Mouse (Mus musculus) midbrain, embryonic 13.5 days (tissue): ENCODE measurements around the gene Rybp. TPM values are rescaled to one million over a fixed set of nuclear protein-coding genes. Genes with fewer than 3 reads are reported as not detected.

Source experiments
- ATAC-seq: fragments of 200-750 bp; cut with Nextera tagmentation; 2 replicates; pipeline ENCODE4 v1.8.0; 2017; ENCODE audit warnings: mild to moderate bottlenecking, moderate TSS enrichment, moderate library complexity
- H3K27ac ChIP-seq: fragments of 300-500 bp; sonication (generic); 2 replicates; pipeline ENCODE4 v1.5.1; 2015; ENCODE audit warnings: inconsistent platforms, mild to moderate bottlenecking, moderate library complexity
- H3K27me3 ChIP-seq: fragments of 300-500 bp; sonication (generic); 2 replicates; pipeline ENCODE4 v1.6.1; 2015; ENCODE audit warnings: mild to moderate bottlenecking, inconsistent platforms
- H3K36me3 ChIP-seq: fragments of 300-500 bp; sonication (generic); 2 replicates; pipeline ENCODE4 v1.6.1; 2015; ENCODE audit warnings: mild to moderate bottlenecking, inconsistent platforms
- H3K4me1 ChIP-seq: fragments of 300-500 bp; sonication (generic); replicated peaks from 2 replicates; pipeline ENCODE4 v1.6.1; 2015; ENCODE audit warnings: inconsistent platforms
- H3K4me2 ChIP-seq: fragments of 300-500 bp; sonication (generic); replicated peaks from 2 replicates; pipeline ENCODE4 v1.6.1; 2015; ENCODE audit warnings: moderate library complexity, mild to moderate bottlenecking, inconsistent platforms
- H3K4me3 ChIP-seq: fragments of 300-500 bp; sonication (generic); replicated peaks from 2 replicates; pipeline ENCODE4 v1.5.1; 2015; ENCODE audit warnings: mild to moderate bottlenecking, inconsistent platforms
- H3K9ac ChIP-seq: fragments of 300-500 bp; sonication (generic); replicated peaks from 2 replicates; pipeline ENCODE4 v1.6.1; 2015; ENCODE audit warnings: mild to moderate bottlenecking, inconsistent platforms
- H3K9me3 ChIP-seq: fragments of 300-500 bp; sonication (generic); 2 replicates; pipeline ENCODE4 v1.6.1; 2016; ENCODE audit warnings: mild to moderate bottlenecking, inconsistent platforms
- WGBS: fragments of 180-500 bp; shearing (Covaris S2); methylation state at CpG from one replicate; pipeline ENCODE4 v1.1.7; 2015; 5-methylcytosine and 5-hydroxymethylcytosine counted together
- polyA plus RNA-seq: library from polyadenylated mRNA; unstranded; fragments of >200 nt; fragmentation: Nextera tagmentation; extraction: Ambion mirVana; gene quantifications from 2 replicates; pipeline ENCODE4 v1.2.1, GENCODE M21; 2015

The Rybp gene
- polyA plus RNA-seq, 1 experiment from 2014 or later = 19.7 TPM

- Histone ChIP-seq H3K36me3 (0 out of 2 replicates have a peak, but pooled peaks cover 3% of the 10 kb centered on the region), H3K4me3 (no peak overlapping the region), H3K27me3 (no peaks in the 10 kb centered on the region), H3K9ac (no peak overlapping the region), H3K9me3 (no peaks in the 10 kb centered on the region), H3K4me2 (no peak overlapping the region), H3K27ac (0 out of 2 replicates have a peak overlapping the region, but pooled peaks have one; percentile 32), H3K4me1 (peaks cover 26% of the 10 kb centered on the region)
- 46% methylated on average over 3 of the region's 3 CpGs for WGBS
- ATAC-seq = peak; percentile 62
These were observed 53.8 kb downstream of the Rybp start for GRCm38 (mm10) chr6:100233522-100233921.

GRCm38 (mm10) chr6:100233061-100233460 is 54.2 kb downstream of the Rybp start:
- no peak overlapping the region for H3K27ac ChIP-seq
- no peak overlapping the region for H3K9ac ChIP-seq
- peaks cover 26% of the 10 kb centered on the region for H3K4me1 ChIP-seq
- no peak overlapping the region for H3K4me2 ChIP-seq
- H3K9me3 ChIP-seq = no peaks in the 10 kb centered on the region
- peak; percentile 43; the same call in 1 of the 2 replicates for ATAC-seq
- 0 out of 2 replicates have a peak, but pooled peaks cover 3% of the 10 kb centered on the region for H3K36me3 ChIP-seq
- H3K4me3 ChIP-seq = no peak overlapping the region
- 36% methylated on average over 4 of the region's 4 CpGs for WGBS
- no peaks in the 10 kb centered on the region for H3K27me3 ChIP-seq

- 83% methylated on average over 2 of the region's 2 CpGs for WGBS
- Histone ChIP-seq H3K4me1 (no peaks in the 10 kb centered on the region), H3K27ac (no peak overlapping the region), H3K9me3 (no peaks in the 10 kb centered on the region), H3K9ac (no peak overlapping the region), H3K27me3 (peaks cover 3% of the 10 kb centered on the region; the same call in 1 of the 2 replicates), H3K4me2 (no peak overlapping the region), H3K36me3 (0 out of 2 replicates have a peak, but pooled peaks cover 7% of the 10 kb centered on the region), H3K4me3 (no peak overlapping the region)
- no peak for ATAC-seq
These were observed 61.1 kb downstream of the Rybp start for GRCm38 (mm10) chr6:100226204-100226603.

- H3K9ac ChIP-seq = no peak overlapping the region
- no peak overlapping the region for H3K4me2 ChIP-seq
- peaks cover 14% of the 10 kb centered on the region; the same call in 1 of the 2 replicates for H3K27me3 ChIP-seq
- no peak overlapping the region for H3K4me3 ChIP-seq
- no peak overlapping the region for H3K27ac ChIP-seq
- WGBS = 98% methylated on average over 6 of the region's 6 CpGs
- H3K36me3 ChIP-seq = 0 out of 2 replicates have a peak, but pooled peaks cover 7% of the 10 kb centered on the region
- no peaks in the 10 kb centered on the region for H3K9me3 ChIP-seq
- H3K4me1 ChIP-seq = peaks cover 6% of the 10 kb centered on the region
- ATAC-seq = no peak
These were observed 63.4 kb downstream of the Rybp start for GRCm38 (mm10) chr6:100223932-100224331.

GRCm38 (mm10) chr6:100223435-100223834 is 63.9 kb downstream of the Rybp start:
- no peak overlapping the region for H3K4me2 ChIP-seq
- H3K27ac ChIP-seq = no peak overlapping the region
- no peak for ATAC-seq
- H3K4me1 ChIP-seq = peaks cover 11% of the 10 kb centered on the region
- 88% methylated on average over 10 of the region's 10 CpGs for WGBS
- H3K36me3 ChIP-seq = 0 out of 2 replicates have a peak, but pooled peaks cover 7% of the 10 kb centered on the region
- H3K9me3 ChIP-seq = no peaks in the 10 kb centered on the region
- peaks cover 14% of the 10 kb centered on the region; the same call in 1 of the 2 replicates for H3K27me3 ChIP-seq
- no peak overlapping the region for H3K9ac ChIP-seq
- no peak overlapping the region for H3K4me3 ChIP-seq

GRCm38 (mm10) chr6:100222927-100223326 is 64.4 kb downstream of the Rybp start:
- peaks cover 14% of the 10 kb centered on the region; the same call in 1 of the 2 replicates for H3K27me3 ChIP-seq
- WGBS = 76% methylated on average over 5 of the region's 5 CpGs
- peaks cover 16% of the 10 kb centered on the region for H3K4me1 ChIP-seq
- no peak overlapping the region for H3K4me3 ChIP-seq
- H3K27ac ChIP-seq = no peak overlapping the region
- ATAC-seq = no peak
- 0 out of 2 replicates have a peak, but pooled peaks cover 6% of the 10 kb centered on the region for H3K36me3 ChIP-seq
- no peak overlapping the region for H3K9ac ChIP-seq
- H3K9me3 ChIP-seq = no peaks in the 10 kb centered on the region
- no peak overlapping the region for H3K4me2 ChIP-seq

GRCm38 (mm10) chr6:100221803-100222202 is 65.5 kb downstream of the Rybp start:
- WGBS = 85% methylated on average over 4 of the region's 4 CpGs
- peaks cover 20% of the 10 kb centered on the region for H3K4me1 ChIP-seq
- ATAC-seq = no peak
- H3K4me3 ChIP-seq = no peak overlapping the region
- H3K36me3 ChIP-seq = no peaks in the 10 kb centered on the region
- H3K27ac ChIP-seq = no peak overlapping the region
- H3K27me3 ChIP-seq = peaks cover 17% of the 10 kb centered on the region; the same call in 1 of the 2 replicates
- H3K9me3 ChIP-seq = no peaks in the 10 kb centered on the region
- no peak overlapping the region for H3K9ac ChIP-seq
- H3K4me2 ChIP-seq = no peak overlapping the region

- peaks cover 25% of the 10 kb centered on the region for H3K27me3 ChIP-seq
- WGBS = 90% methylated on average over 14 of the region's 14 CpGs
- ATAC-seq = no peak
These were observed 66.2 kb downstream of the Rybp start for GRCm38 (mm10) chr6:100220917-100221560.

GRCm38 (mm10) chr6:100219971-100220370 is 67.3 kb downstream of the Rybp start:
- Histone ChIP-seq H3K4me3 (no peak overlapping the region), H3K27ac (no peak overlapping the region), H3K9ac (no peak overlapping the region), H3K36me3 (no peaks in the 10 kb centered on the region), H3K27me3 (peaks cover 36% of the 10 kb centered on the region), H3K4me2 (no peak overlapping the region), H3K4me1 (peaks cover 20% of the 10 kb centered on the region), H3K9me3 (no peaks in the 10 kb centered on the region)
- ATAC-seq = no peak
- 69% methylated on average over 3 of the region's 3 CpGs for WGBS

More at GRCm38 (mm10) chr6:100220917-100221560, 66.2 kb downstream of the Rybp start:
- no peak overlapping the region for H3K4me3 ChIP-seq
- H3K9me3 ChIP-seq = no peaks in the 10 kb centered on the region
- no peak overlapping the region for H3K4me2 ChIP-seq
- H3K36me3 ChIP-seq = no peaks in the 10 kb centered on the region
- H3K4me1 ChIP-seq = peaks cover 20% of the 10 kb centered on the region
- H3K27ac ChIP-seq = no peak overlapping the region
- no peak overlapping the region for H3K9ac ChIP-seq

- peak; percentile 84 for ATAC-seq
- no peaks in the 10 kb centered on the region for H3K9me3 ChIP-seq
- 32% methylated on average over 13 of the region's 13 CpGs for WGBS
- no peaks in the 10 kb centered on the region for H3K36me3 ChIP-seq
- H3K27ac ChIP-seq = no peak overlapping the region
- no peak overlapping the region for H3K4me3 ChIP-seq
- H3K27me3 ChIP-seq = peaks cover 48% of the 10 kb centered on the region
- H3K4me2 ChIP-seq = no peak overlapping the region
- peaks cover 25% of the 10 kb centered on the region for H3K4me1 ChIP-seq
- no peak overlapping the region for H3K9ac ChIP-seq
These were observed 68.5 kb downstream of the Rybp start for GRCm38 (mm10) chr6:100218541-100219341.

- no peak overlapping the region for H3K4me3 ChIP-seq
- peaks cover 31% of the 10 kb centered on the region for H3K4me1 ChIP-seq
- ATAC-seq = no peak
- no peak overlapping the region for H3K9ac ChIP-seq
- no peak overlapping the region for H3K4me2 ChIP-seq
- peaks cover 52% of the 10 kb centered on the region for H3K27me3 ChIP-seq
- no peaks in the 10 kb centered on the region for H3K9me3 ChIP-seq
- H3K36me3 ChIP-seq = no peaks in the 10 kb centered on the region
- H3K27ac ChIP-seq = no peak overlapping the region
- 84% methylated on average over 8 of the region's 8 CpGs for WGBS
These were observed 69.8 kb downstream of the Rybp start for GRCm38 (mm10) chr6:100217507-100217906.

GRCm38 (mm10) chr6:100216945-100217344 is 70.3 kb downstream of the Rybp start:
- Histone ChIP-seq H3K27ac (no peak overlapping the region), H3K4me1 (peaks cover 32% of the 10 kb centered on the region), H3K4me2 (no peak overlapping the region), H3K36me3 (no peaks in the 10 kb centered on the region), H3K9me3 (no peaks in the 10 kb centered on the region), H3K4me3 (no peak overlapping the region), H3K9ac (no peak overlapping the region), H3K27me3 (peaks cover 54% of the 10 kb centered on the region)
- 82% methylated on average over 5 of the region's 5 CpGs for whole genome bisulfite sequencing
- no peak for ATAC-seq
